Mouse (Mus musculus) G1E (cell line): ENCODE results near the gene 9930111J21Rik2.
"Not testable (repeated sequence)": the region's sequence is repeated elsewhere in the genome, so short reads cannot be mapped to it uniquely, and the experiment has no call there.

Source experiments
- CTCF ChIP-seq: IDR thresholded peaks from 2 replicates; pipeline ENCODE4 v1.5.1; 2012; ENCODE audit warnings: low read depth, low read length, inconsistent platforms, mixed read lengths
- GATA1 ChIP-seq: IDR thresholded peaks from 2 replicates; pipeline ENCODE4 v1.6.1; 2012; ENCODE audit warnings: borderline replicate concordance, low read length, inconsistent platforms, mixed read lengths
- POLR2AphosphoS5 ChIP-seq: IDR thresholded peaks from 2 replicates; pipeline ENCODE4 v1.6.1; 2012; ENCODE audit warnings: low read depth, low read length, inconsistent platforms; ENCODE audit not compliant: insufficient replicate concordance
- TAL1 ChIP-seq: conservative IDR thresholded peaks from 2 replicates; pipeline ENCODE4 v1.6.1; 2012; ENCODE audit warnings: low read depth, low read length, inconsistent platforms, mixed read lengths

GRCm38 (mm10) chr11:48978240-48978939 is 72.7 kb downstream of the 9930111J21Rik2 start, which contains the start of gene Olfr56:
- not testable (repeated sequence) for TF ChIP-seq CTCF, TAL1, GATA1, POLR2AphosphoS5
